Mouse (Mus musculus): ENCODE data around the gene 4930442H23Rik. TPM values are rescaled to one million over a fixed set of nuclear protein-coding genes. Genes with fewer than 3 reads are reported as not detected.

Gene 4930442H23Rik
- polyA plus RNA-seq, 1 experiment: not detected

- H3K4me1 ChIP-seq (ENCODE audit: control insufficient read depth, insufficient read depth, insufficient read length, low read length): no peaks in the 10 kb centered on the region
- no peak overlapping the region for H3K27ac ChIP-seq (replicated peaks; ENCODE audit: low read depth, low read length)
- no peak overlapping the region for H3K4me3 ChIP-seq (ENCODE audit: insufficient read depth, low read depth, low read length)
Measured at GRCm38 (mm10) chr10:81202978-81203720, 19.5 kb upstream of the 4930442H23Rik start.

GRCm38 (mm10) chr10:81201807-81202758, 18.4 kb upstream of the 4930442H23Rik start, which contains the start of gene Nmrk2:
Nmrk2 (minus strand) TSS chr10:81202051.
- Histone ChIP-seq H3K4me3 (ENCODE audit: insufficient read depth, low read depth, low read length) (no peak within 1 kb of the TSS), H3K27ac (replicated peaks; ENCODE audit: low read depth, low read length) (no peak within 1 kb of the TSS), H3K4me1 (ENCODE audit: control insufficient read depth, insufficient read depth, insufficient read length, low read length) (no peaks in the 10 kb centered on the region)

- Histone ChIP-seq H3K4me3 (ENCODE audit: insufficient read depth, low read depth, low read length) (no peak overlapping the region), H3K27ac (replicated peaks; ENCODE audit: low read depth, low read length) (no peak overlapping the region), H3K4me1 (ENCODE audit: control insufficient read depth, insufficient read depth, insufficient read length, low read length) (no peaks in the 10 kb centered on the region)
Measured at GRCm38 (mm10) chr10:81200605-81201287, 17.1 kb upstream of the 4930442H23Rik start.

- H3K4me1 ChIP-seq (ENCODE audit: control insufficient read depth, insufficient read depth, insufficient read length, low read length): no peaks in the 10 kb centered on the region
- H3K27ac ChIP-seq (replicated peaks; ENCODE audit: low read depth, low read length): no peak overlapping the region
- H3K4me3 ChIP-seq (ENCODE audit: insufficient read depth, low read depth, low read length): no peak overlapping the region
Measured at GRCm38 (mm10) chr10:81200141-81200540, 16.5 kb upstream of the 4930442H23Rik start.

- no peaks in the 10 kb centered on the region; the same call in 1 of the 2 replicates for H3K4me1 ChIP-seq (ENCODE audit: control insufficient read depth, insufficient read depth, insufficient read length, low read length)
- H3K4me3 ChIP-seq (ENCODE audit: insufficient read depth, low read depth, low read length): no peak overlapping the region
- H3K27ac ChIP-seq (replicated peaks; ENCODE audit: low read depth, low read length): no peak overlapping the region
Measured at GRCm38 (mm10) chr10:81198990-81199389, 15.3 kb upstream of the 4930442H23Rik start.

- Histone ChIP-seq H3K27ac (replicated peaks; ENCODE audit: low read depth, low read length) (no peak overlapping the region), H3K4me3 (ENCODE audit: insufficient read depth, low read depth, low read length) (no peak overlapping the region), H3K4me1 (ENCODE audit: control insufficient read depth, insufficient read depth, insufficient read length, low read length) (peaks cover under 1% of the 10 kb centered on the region)
Measured at GRCm38 (mm10) chr10:81198230-81198629, 14.6 kb upstream of the 4930442H23Rik start.

- no peak overlapping the region for H3K27ac ChIP-seq (replicated peaks; ENCODE audit: low read depth, low read length)
- no peak overlapping the region for H3K4me3 ChIP-seq (ENCODE audit: insufficient read depth, low read depth, low read length)
- peaks cover 5% of the 10 kb centered on the region for H3K4me1 ChIP-seq (ENCODE audit: control insufficient read depth, insufficient read depth, insufficient read length, low read length)
Measured at GRCm38 (mm10) chr10:81197305-81197704, 13.7 kb upstream of the 4930442H23Rik start.

GRCm38 (mm10) chr10:81196470-81197065, 12.9 kb upstream of the 4930442H23Rik start:
- Histone ChIP-seq H3K27ac (replicated peaks; ENCODE audit: low read depth, low read length) (no peak overlapping the region), H3K4me1 (ENCODE audit: control insufficient read depth, insufficient read depth, insufficient read length, low read length) (peaks cover 5% of the 10 kb centered on the region), H3K4me3 (ENCODE audit: insufficient read depth, low read depth, low read length) (no peak overlapping the region)

GRCm38 (mm10) chr10:81195300-81195699, 11.7 kb upstream of the 4930442H23Rik start:
- H3K27ac ChIP-seq (replicated peaks; ENCODE audit: low read depth, low read length): 0 out of 2 replicates have a peak overlapping the region, but pooled peaks have one; percentile 8
- H3K4me3 ChIP-seq (ENCODE audit: insufficient read depth, low read depth, low read length): peak overlapping the region; percentile 3; the same call in 1 of the 2 replicates
- peaks cover 5% of the 10 kb centered on the region for H3K4me1 ChIP-seq (ENCODE audit: control insufficient read depth, insufficient read depth, insufficient read length, low read length)

- Histone ChIP-seq H3K4me1 (ENCODE audit: control insufficient read depth, insufficient read depth, insufficient read length, low read length) (peaks cover 5% of the 10 kb centered on the region), H3K4me3 (ENCODE audit: insufficient read depth, low read depth, low read length) (peak overlapping the region; percentile 13; the same call in 1 of the 2 replicates), H3K27ac (replicated peaks; ENCODE audit: low read depth, low read length) (peak overlapping the region; percentile 8; the same call in 1 of the 2 replicates)
Measured at GRCm38 (mm10) chr10:81193991-81194774, 10.5 kb upstream of the 4930442H23Rik start.

GRCm38 (mm10) chr10:81192968-81193501, 9.4 kb upstream of the 4930442H23Rik start:
- peaks cover 5% of the 10 kb centered on the region for H3K4me1 ChIP-seq (ENCODE audit: control insufficient read depth, insufficient read depth, insufficient read length, low read length)
- peak overlapping the region; percentile 69 for H3K4me3 ChIP-seq (ENCODE audit: insufficient read depth, low read depth, low read length)
- H3K27ac ChIP-seq (replicated peaks; ENCODE audit: low read depth, low read length): no peak overlapping the region

- H3K4me1 ChIP-seq (ENCODE audit: control insufficient read depth, insufficient read depth, insufficient read length, low read length): peaks cover 5% of the 10 kb centered on the region
- peak overlapping the region; percentile 69 for H3K4me3 ChIP-seq (ENCODE audit: insufficient read depth, low read depth, low read length)
- H3K27ac ChIP-seq (replicated peaks; ENCODE audit: low read depth, low read length): peak overlapping the region; percentile 66
Measured at GRCm38 (mm10) chr10:81192270-81192967, 8.8 kb upstream of the 4930442H23Rik start.

GRCm38 (mm10) chr10:81191342-81191982, 7.8 kb upstream of the 4930442H23Rik start:
- Histone ChIP-seq H3K4me1 (ENCODE audit: control insufficient read depth, insufficient read depth, insufficient read length, low read length) (peaks cover 5% of the 10 kb centered on the region), H3K4me3 (ENCODE audit: insufficient read depth, low read depth, low read length) (no peak overlapping the region), H3K27ac (replicated peaks; ENCODE audit: low read depth, low read length) (no peak overlapping the region)
